Mouse (Mus musculus): Measurements from ENCODE around the gene Rnase2b. TPM values are rescaled to one million over a fixed set of nuclear protein-coding genes. Genes with fewer than 3 reads are reported as not detected.
"Not testable (repeated sequence)": the region's sequence is repeated elsewhere in the genome, so short reads cannot be mapped to it uniquely, and the experiment has no call there.

Rnase2b gene
- total and polyA plus RNA-seq, 2 experiments from 2014 or later = not detected

DNA sequence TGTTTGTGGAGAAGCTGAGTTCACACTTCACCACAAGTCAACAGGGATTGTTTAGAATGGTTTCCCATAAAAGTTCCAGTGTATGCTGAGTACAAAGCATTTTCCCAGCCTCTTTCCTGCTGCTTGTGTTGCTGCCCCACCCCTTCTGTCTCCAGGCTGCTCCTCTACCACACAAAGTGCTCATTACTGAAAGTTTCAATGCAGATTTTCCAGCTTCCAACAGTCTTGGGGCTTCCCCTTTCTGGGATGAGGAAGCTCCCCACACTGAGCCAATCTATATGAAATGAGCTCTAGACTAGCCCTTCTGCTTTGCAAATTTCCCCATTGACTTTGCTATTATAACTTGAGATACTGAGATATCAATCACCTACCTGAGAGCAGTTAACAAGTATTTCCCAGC lies 4.0 kb downstream of the Rnase2b start:
- H3K4me2 ChIP-seq (ENCODE audit: low read depth) = no peak overlapping the region
- no peaks in the 10 kb centered on the region for H3K27me3 ChIP-seq (ENCODE audit: insufficient read depth, low read length)
- no peak for ATAC-seq
- no peak overlapping the region for H3K4me3 ChIP-seq (ENCODE audit: low read depth, low read length)
- no peaks in the 10 kb centered on the region for H3K9me3 ChIP-seq (ENCODE audit: low read length)
- H3K36me3 ChIP-seq (ENCODE audit: insufficient read depth) = no peaks in the 10 kb centered on the region
- no peak for TF ChIP-seq CTCF (IDR thresholded peaks at IDR 0.05; ENCODE audit: low read depth)
- no peak overlapping the region for H3K27ac ChIP-seq (ENCODE audit: low read depth, low read length)
- no peak for DNase-seq
- H3K9ac ChIP-seq = no peak overlapping the region
- H3K4me1 ChIP-seq (ENCODE audit: insufficient read depth) = no peaks in the 10 kb centered on the region

DNA sequence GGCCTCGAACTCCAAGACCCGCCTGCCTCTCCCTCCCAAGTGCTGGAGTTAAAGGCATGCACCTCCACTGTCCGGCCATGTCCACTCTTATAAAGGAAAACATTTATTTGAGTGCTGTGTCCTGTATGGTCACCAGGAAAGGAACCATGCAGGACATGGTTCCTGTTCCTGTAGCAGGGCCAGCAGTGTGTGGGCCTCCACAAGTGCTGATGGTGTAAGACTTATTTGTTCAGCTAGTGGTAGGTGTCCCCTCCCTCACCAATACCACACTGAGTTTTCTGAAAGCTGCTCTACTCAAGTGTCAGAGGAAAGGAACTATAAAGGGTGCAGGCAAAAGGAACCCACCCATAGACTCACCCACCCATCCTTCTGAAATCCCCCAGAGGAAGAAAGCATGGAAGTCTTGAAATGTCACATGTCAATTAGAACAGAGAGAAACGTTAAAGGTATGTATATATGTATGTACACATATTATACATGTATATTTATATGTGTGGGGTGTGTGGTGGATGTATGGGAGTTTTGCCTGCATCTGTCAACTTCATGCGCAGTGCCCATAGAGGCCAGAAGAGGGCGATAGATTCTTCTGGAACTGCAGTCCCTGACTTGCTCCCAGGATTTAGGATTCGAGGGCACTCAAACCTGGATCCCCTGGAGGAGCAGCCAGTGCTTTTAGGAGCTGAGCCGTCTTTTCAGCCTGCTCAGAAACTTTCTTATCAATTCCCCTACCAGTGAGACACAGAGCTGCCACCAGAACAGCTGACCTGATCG lies 10.2 kb downstream of the Rnase2b start:
- H3K27ac ChIP-seq (ENCODE audit: low read depth, low read length); H3K4me3 ChIP-seq (ENCODE audit: low read depth, low read length); H3K4me2 ChIP-seq (ENCODE audit: low read depth); H3K4me1 ChIP-seq (ENCODE audit: insufficient read depth); H3K9me3 ChIP-seq (ENCODE audit: low read length); H3K27me3 ChIP-seq (ENCODE audit: insufficient read depth, low read length); H3K36me3 ChIP-seq (ENCODE audit: insufficient read depth); H3K9ac ChIP-seq: not testable (repeated sequence)
- DNase-seq (peak; percentile 55), ATAC-seq (peak; percentile 42; the same call in 1 of the 2 replicates)
- peak; percentile 61 for TF ChIP-seq CTCF (IDR thresholded peaks at IDR 0.05; ENCODE audit: low read depth)
- WGBS = 36% methylated on average over 9 of the region's 9 CpGs

DNA sequence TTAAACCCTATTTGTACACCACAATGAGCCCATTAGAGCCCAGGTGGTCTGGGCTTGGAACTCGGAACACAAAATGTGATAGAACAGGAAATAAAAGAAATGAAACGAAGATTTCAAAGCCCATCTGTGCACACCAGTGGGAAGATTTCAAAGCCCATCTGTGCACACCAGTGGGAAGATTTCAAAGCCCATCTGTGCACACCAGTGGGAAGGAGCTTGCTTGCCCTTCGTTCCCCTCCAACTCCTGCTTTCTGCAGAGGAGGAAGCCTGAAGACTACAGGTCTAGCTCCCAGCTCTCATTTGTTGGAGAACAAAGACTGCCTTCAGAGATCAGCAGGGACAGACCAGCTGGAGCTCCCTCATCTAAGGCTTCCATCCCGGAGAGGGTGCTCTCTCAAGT lies 10.9 kb downstream of the Rnase2b start:
- not testable (repeated sequence) for DNase-seq; H3K4me1 ChIP-seq (ENCODE audit: insufficient read depth); H3K9me3 ChIP-seq (ENCODE audit: low read length); H3K36me3 ChIP-seq (ENCODE audit: insufficient read depth); H3K27ac ChIP-seq (ENCODE audit: low read depth, low read length); H3K4me2 ChIP-seq (ENCODE audit: low read depth); H3K27me3 ChIP-seq (ENCODE audit: insufficient read depth, low read length); H3K4me3 ChIP-seq (ENCODE audit: low read depth, low read length); H3K9ac ChIP-seq
- peak; percentile 68 for ATAC-seq
- whole genome bisulfite sequencing = 28% methylated on average over 4 of the region's 4 CpGs

DNA sequence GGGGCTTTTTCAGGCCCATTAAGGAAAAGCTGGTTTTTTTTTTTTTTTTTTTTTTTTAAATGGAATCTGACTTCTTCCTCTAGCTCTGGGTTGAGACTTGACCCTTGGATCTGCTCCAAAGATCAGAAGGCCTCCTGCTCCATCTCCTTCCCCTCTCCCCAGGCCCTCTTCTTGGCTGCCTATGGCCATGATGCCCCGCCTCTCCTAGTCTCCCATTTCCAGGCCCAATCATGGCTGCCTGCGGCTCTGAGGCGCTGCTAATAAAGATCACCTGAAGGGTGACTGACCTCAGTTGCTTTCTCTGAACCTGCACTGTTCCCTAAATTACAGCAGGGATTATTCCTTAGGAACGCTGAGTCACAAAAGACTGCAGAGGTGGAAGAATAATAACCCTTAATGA lies 11.8 kb downstream of the Rnase2b start:
- Histone ChIP-seq H3K4me2 (ENCODE audit: low read depth) (no peak overlapping the region), H3K36me3 (ENCODE audit: insufficient read depth) (no peaks in the 10 kb centered on the region), H3K9ac (no peak overlapping the region), H3K4me3 (ENCODE audit: low read depth, low read length) (no peak overlapping the region), H3K4me1 (ENCODE audit: insufficient read depth) (no peaks in the 10 kb centered on the region), H3K27me3 (ENCODE audit: insufficient read depth, low read length) (no peaks in the 10 kb centered on the region), H3K27ac (ENCODE audit: low read depth, low read length) (no peak overlapping the region), H3K9me3 (ENCODE audit: low read length) (no peaks in the 10 kb centered on the region)
- ATAC-seq = no peak
- 68% methylated on average over 4 of the region's 4 CpGs for WGBS
- TF ChIP-seq CTCF (IDR thresholded peaks at IDR 0.05; ENCODE audit: low read depth) = no peak
- no peak for DNase-seq

DNA sequence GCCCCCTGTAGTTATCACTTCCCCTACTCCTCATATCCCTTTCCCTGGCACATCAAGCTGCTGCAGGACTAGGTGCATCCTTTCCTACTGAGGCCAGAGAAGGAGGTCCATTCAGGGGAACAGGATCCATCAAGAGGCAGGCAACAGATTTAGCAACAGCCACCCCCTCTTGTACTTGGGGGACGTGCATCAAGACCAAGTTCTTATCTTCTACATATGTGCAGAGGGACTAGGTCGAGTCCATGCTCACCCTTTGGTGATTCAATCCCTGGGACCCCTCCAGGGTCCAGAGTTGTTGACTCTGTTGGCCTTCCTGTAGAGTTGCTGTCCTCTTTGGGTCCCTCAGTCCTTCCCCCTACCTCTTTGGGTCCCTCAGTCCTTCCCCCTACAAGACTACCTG lies 19.0 kb downstream of the Rnase2b start:
- not testable (repeated sequence) for H3K9me3 ChIP-seq (ENCODE audit: low read length); H3K9ac ChIP-seq; ATAC-seq; DNase-seq; H3K36me3 ChIP-seq (ENCODE audit: insufficient read depth); H3K27me3 ChIP-seq (ENCODE audit: insufficient read depth, low read length); H3K4me2 ChIP-seq (ENCODE audit: low read depth); H3K4me1 ChIP-seq (ENCODE audit: insufficient read depth); H3K27ac ChIP-seq (ENCODE audit: low read depth, low read length); H3K4me3 ChIP-seq (ENCODE audit: low read depth, low read length)
- 80% methylated on average over 2 of the region's 2 CpGs for WGBS

DNA sequence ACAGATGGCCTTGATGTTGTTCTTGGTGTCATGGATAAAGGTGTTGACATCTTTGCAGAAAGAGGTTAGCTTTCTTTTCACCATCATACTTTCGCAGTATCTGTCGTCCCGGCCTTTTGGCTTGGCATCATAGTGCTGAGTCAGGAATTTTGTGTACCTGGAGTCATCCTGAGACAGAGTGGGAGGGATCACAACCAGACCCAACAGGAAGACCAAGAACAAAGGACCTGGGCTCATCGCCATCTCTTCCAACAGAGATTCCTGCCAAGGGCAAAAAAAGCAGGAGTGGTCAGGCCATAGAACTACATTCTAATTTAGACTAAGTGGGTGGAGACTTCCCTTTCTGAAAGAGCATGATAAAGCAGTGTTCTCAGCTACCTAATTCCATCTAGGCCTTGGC lies 33.6 kb downstream of the Rnase2b start:
- Histone ChIP-seq H3K9ac (no peak overlapping the region), H3K27ac (ENCODE audit: low read depth, low read length) (no peak overlapping the region), H3K27me3 (ENCODE audit: insufficient read depth, low read length) (no peaks in the 10 kb centered on the region), H3K4me2 (ENCODE audit: low read depth) (no peak overlapping the region), H3K4me3 (ENCODE audit: low read depth, low read length) (no peak overlapping the region), H3K4me1 (ENCODE audit: insufficient read depth) (no peaks in the 10 kb centered on the region), H3K9me3 (ENCODE audit: low read length) (no peaks in the 10 kb centered on the region), H3K36me3 (ENCODE audit: insufficient read depth) (no peaks in the 10 kb centered on the region)
- ATAC-seq = no peak
- 89% methylated on average over 4 of the region's 4 CpGs for WGBS
- no peak for DNase-seq
- TF ChIP-seq CTCF (IDR thresholded peaks at IDR 0.05; ENCODE audit: low read depth) = no peak

DNA sequence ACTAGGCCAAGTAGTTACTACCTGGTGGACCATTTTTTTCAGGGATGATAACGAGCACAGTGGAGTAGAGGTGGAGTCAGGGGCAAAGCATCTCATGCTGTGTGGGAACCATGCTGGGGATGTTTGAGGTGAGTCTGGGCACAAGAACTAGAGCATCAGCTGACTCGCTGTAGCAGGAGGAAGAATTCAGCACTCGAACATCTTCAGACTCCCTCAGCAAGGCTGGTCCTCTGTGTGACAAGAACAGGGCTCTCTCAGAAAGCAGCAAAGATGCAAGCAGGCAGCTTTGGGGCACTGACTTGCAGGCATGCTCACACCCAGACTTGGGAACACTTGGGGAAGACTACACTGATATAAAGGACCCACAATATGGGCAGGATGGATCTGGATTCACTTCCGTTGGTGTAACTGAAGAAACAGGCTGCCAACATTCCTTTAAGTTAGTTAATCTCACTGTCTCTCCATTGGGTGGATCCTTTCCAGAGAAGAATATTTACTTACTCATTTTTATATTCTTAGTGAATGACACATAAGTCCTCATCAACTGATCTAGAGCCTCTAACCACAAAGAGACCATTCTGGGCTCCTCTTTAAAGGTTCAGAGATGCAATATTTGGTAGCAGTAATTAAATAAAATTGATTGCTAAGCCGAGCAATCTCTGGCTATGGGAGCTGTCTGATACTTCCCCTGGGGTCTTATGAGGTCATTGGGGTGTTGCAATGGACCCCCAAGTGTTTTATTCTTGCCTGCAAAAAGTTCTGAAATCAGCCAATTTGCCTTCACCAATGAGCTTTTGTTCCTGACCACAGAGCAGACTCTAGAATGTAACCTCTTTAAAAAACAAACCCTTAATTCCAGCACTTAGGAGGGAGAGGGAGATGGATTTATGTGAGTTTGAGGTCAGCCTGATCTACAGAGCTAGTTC lies 37.3 kb downstream of the Rnase2b start, which contains the start of gene Ang2:
Gene Ang2, minus strand, starts transcription at position 51 of the 926 bp plus-strand sequence.
- Histone ChIP-seq H3K27me3 (ENCODE audit: insufficient read depth, low read length) (no peaks in the 10 kb centered on the region), H3K4me1 (ENCODE audit: insufficient read depth) (no peaks in the 10 kb centered on the region), H3K9me3 (ENCODE audit: low read length) (no peaks in the 10 kb centered on the region), H3K36me3 (ENCODE audit: insufficient read depth) (no peaks in the 10 kb centered on the region), H3K4me3 (ENCODE audit: low read depth, low read length) (no peak within 1 kb of the TSS), H3K4me2 (ENCODE audit: low read depth) (no peak within 1 kb of the TSS), H3K9ac (no peak within 1 kb of the TSS), H3K27ac (ENCODE audit: low read depth, low read length) (no peak within 1 kb of the TSS)
- DNase-seq = no peak
- no peak for ATAC-seq
- 77% methylated on average over 5 of the region's 5 CpGs for WGBS
- TF ChIP-seq CTCF (IDR thresholded peaks at IDR 0.05; ENCODE audit: low read depth) = no peak
